21 mouse cellular contexts compared by ENCODE assay signal in genomic region chr13:104794421-104794820, GRCm38 (mm10).
"Had no signal": no experiment of that assay in that cellular context is flagged by ENCODE, and none has a peak within 500 bp of the region (broad histone marks: within the 10 kb centered on the region; RNA-seq: fewer than 3 reads in every experiment).

No protein-coding gene starts in this region.

- ATAC-seq: intestine, embryonic 15.5 days; midbrain, embryonic 13.5 days; midbrain, embryonic 16.5 days had no signal

- H3K27me3 ChIP-seq: intestine, embryonic 15.5 days; kidney, embryonic 15.5 days; liver, embryonic 13.5 days; midbrain, embryonic 13.5 days; neural tube, embryonic 12.5 days; neural tube, embryonic 15.5 days had no signal

- H3K4me3 ChIP-seq: intestine, embryonic 15.5 days; kidney, embryonic 15.5 days; left cerebral cortex, adult 2 months; liver, embryonic 13.5 days; midbrain, embryonic 10.5 days; midbrain, embryonic 13.5 days; neural tube, embryonic 12.5 days; neural tube, embryonic 15.5 days had no signal

- H3K9me3 ChIP-seq: intestine, embryonic 15.5 days; kidney, embryonic 15.5 days; liver, embryonic 13.5 days; midbrain, embryonic 10.5 days; midbrain, embryonic 13.5 days; neural tube, embryonic 12.5 days; neural tube, embryonic 15.5 days had no signal

- H3K4me1 ChIP-seq: intestine, embryonic 15.5 days; liver, embryonic 13.5 days; midbrain, embryonic 10.5 days; midbrain, embryonic 13.5 days; neural tube, embryonic 12.5 days; neural tube, embryonic 15.5 days had no signal

- DNase-seq: kidney, adult 11 months; kidney, adult 8-10 months; kidney, postnatal 10 days; kidney, postnatal 36 days; layer of hippocampus, postnatal 36 days; liver, embryonic 13.5 days; lung, adult 2 months; lung, postnatal 14 days; retina, postnatal 1 day; right cerebral cortex, postnatal 25 days; thymus, adult 2 months; thymus, postnatal 14 days; thymus, postnatal 4 days had no signal
